Mouse (Mus musculus) forebrain, postnatal 0 days (tissue): ENCODE data around the gene Myl12a. TPM values are rescaled to one million over a fixed set of nuclear protein-coding genes. Genes with fewer than 3 reads are reported as not detected.

Experiments
- ATAC-seq: fragments of 200-750 bp; cut with Nextera tagmentation; 2 replicates; pipeline ENCODE4 v1.8.0; 2017; ENCODE audit warnings: mild to moderate bottlenecking, moderate library complexity
- DNase-seq: peaks from one replicate; pipeline ENCODE4 v3.0.0-alpha.2; 2015
- H3K27ac ChIP-seq: fragments of 300-500 bp; sonication (generic); 2 replicates; pipeline ENCODE4 v1.5.1; 2014; ENCODE audit warnings: low read depth, mild to moderate bottlenecking, antibody characterized with exemption, low read length, moderate library complexity, mixed read lengths
- H3K27me3 ChIP-seq: fragments of 300-500 bp; sonication (generic); 2 replicates; pipeline ENCODE4 v1.6.1; 2014; ENCODE audit warnings: mild to moderate bottlenecking, low read length, mixed read lengths; ENCODE audit not compliant: insufficient read depth
- H3K36me3 ChIP-seq: fragments of 300-500 bp; sonication (generic); 2 replicates; pipeline ENCODE4 v1.6.1; 2014; ENCODE audit warnings: mild to moderate bottlenecking, moderate library complexity; ENCODE audit not compliant: insufficient read depth
- H3K4me1 ChIP-seq: fragments of 300-500 bp; sonication (generic); 2 replicates; pipeline ENCODE4 v1.6.1; 2014; ENCODE audit warnings: antibody characterized with exemption; ENCODE audit not compliant: insufficient read depth
- H3K4me2 ChIP-seq: fragments of 300-500 bp; sonication (generic); 2 replicates; pipeline ENCODE4 v1.6.1; 2014; ENCODE audit warnings: low read depth, mild to moderate bottlenecking, moderate library complexity
- H3K4me3 ChIP-seq: fragments of 300-500 bp; sonication (generic); 2 replicates; pipeline ENCODE4 v1.5.1; 2014; ENCODE audit warnings: low read depth, low read length, mixed read lengths
- H3K9ac ChIP-seq: fragments of 300-500 bp; sonication (generic); 2 replicates; pipeline ENCODE4 v1.6.1; 2014; ENCODE audit warnings: mild to moderate bottlenecking
- H3K9me3 ChIP-seq: fragments of 300-500 bp; sonication (generic); 2 replicates; pipeline ENCODE4 v1.6.1; 2016; ENCODE audit warnings: low read length
- CTCF ChIP-seq: sonication (generic); IDR thresholded peaks from 2 replicates; pipeline ENCODE4 v1.5.1; 2016; ENCODE audit warnings: antibody characterized with exemption, control low read depth, low read depth
- WGBS: fragments of 180-500 bp; shearing (Covaris S2); extraction: QIAGEN DNeasy Blood & Tissue Kit; methylation state at CpG from one replicate; pipeline ENCODE4 v1.1.7; 2014; 5-methylcytosine and 5-hydroxymethylcytosine counted together
- polyA plus RNA-seq: library from polyadenylated mRNA; unstranded; fragments of >200 nt; fragmentation: Nextera tagmentation; extraction: Ambion mirVana; gene quantifications from 2 replicates; pipeline ENCODE4 v1.2.1, GENCODE M21; 2015
- total RNA-seq: library from RNA; depleted of rRNA; stranded (reverse); fragments of >200 nt; gene quantifications from 2 replicates; pipeline ENCODE4 v1.2.3, GENCODE M21; 2014

Gene Myl12a
- total and polyA plus RNA-seq, 2 experiments from 2014 or later, result 35.6 to 80.8 TPM

DNA sequence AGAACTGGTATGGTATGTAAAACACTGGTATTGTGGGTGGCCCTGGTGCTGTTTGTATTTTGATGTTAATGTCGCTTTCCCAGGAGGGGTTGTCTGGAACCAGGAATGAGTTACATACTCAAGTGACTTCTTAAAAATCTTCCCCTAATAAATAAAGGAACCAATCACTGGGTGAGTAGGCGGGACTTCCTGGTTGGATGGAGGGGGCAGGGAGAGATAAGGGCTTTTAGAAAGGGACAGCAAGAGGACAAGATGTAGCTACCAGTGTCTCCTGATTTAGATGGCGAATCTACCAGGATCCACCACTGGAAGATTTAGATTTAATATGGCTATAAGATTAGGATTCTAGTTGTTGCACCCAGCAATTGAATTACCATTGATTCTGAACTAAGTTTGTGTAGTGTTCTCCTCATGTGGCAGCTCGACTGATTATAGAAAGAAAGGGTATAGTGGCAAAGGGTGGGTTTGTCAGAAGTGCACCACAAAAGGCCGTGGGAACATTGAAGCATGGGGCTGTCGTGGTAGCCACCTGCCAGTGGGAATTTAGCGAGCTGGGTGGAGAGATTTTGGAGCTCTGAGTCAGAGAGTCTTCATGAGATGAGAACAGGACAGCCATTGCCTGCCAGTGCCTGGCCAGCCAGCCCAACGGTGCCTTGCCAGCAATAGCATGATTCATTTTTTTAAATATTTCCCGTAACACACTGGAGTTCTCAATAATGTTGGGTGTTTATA, 9.4 kb upstream of the Myl12a start:
- Histone ChIP-seq H3K4me1 (no peaks in the 10 kb centered on the region), H3K4me2 (no peak overlapping the region), H3K4me3 (no peak overlapping the region), H3K9me3 (no peaks in the 10 kb centered on the region), H3K27me3 (no peaks in the 10 kb centered on the region), H3K36me3 (no peaks in the 10 kb centered on the region), H3K9ac (no peak overlapping the region), H3K27ac (no peak overlapping the region)
- 86% methylated on average over 9 of the region's 9 CpGs for WGBS
- no peak for TF ChIP-seq CTCF
- DNase-seq (no peak), ATAC-seq (no peak)

GRCm38 (mm10) chr17:71010646-71011242, 8.1 kb upstream of the Myl12a start:
- H3K4me2 ChIP-seq, result no peak overlapping the region
- ATAC-seq (peak; percentile 63; the same call in 1 of the 2 replicates), DNase-seq (no peak)
- 60% methylated on average over 7 of the region's 7 CpGs for WGBS
- no peaks in the 10 kb centered on the region for H3K9me3 ChIP-seq
- H3K4me3 ChIP-seq, result no peak overlapping the region
- H3K4me1 ChIP-seq, result no peaks in the 10 kb centered on the region
- H3K36me3 ChIP-seq, result no peaks in the 10 kb centered on the region
- H3K27me3 ChIP-seq, result no peaks in the 10 kb centered on the region
- no peak overlapping the region for H3K9ac ChIP-seq
- TF ChIP-seq CTCF, result no peak
- H3K27ac ChIP-seq, result no peak overlapping the region

GRCm38 (mm10) chr17:71009751-71010150, 7.1 kb upstream of the Myl12a start:
- H3K9ac ChIP-seq, result no peak overlapping the region
- TF ChIP-seq CTCF, result no peak
- ATAC-seq (no peak), DNase-seq (no peak)
- H3K36me3 ChIP-seq, result no peaks in the 10 kb centered on the region
- H3K27ac ChIP-seq, result no peak overlapping the region
- H3K27me3 ChIP-seq, result no peaks in the 10 kb centered on the region
- no peak overlapping the region for H3K4me3 ChIP-seq
- WGBS, result 70% methylated on average over 1 of the region's 1 CpGs
- H3K4me2 ChIP-seq, result no peak overlapping the region
- no peaks in the 10 kb centered on the region for H3K4me1 ChIP-seq
- no peaks in the 10 kb centered on the region for H3K9me3 ChIP-seq

DNA sequence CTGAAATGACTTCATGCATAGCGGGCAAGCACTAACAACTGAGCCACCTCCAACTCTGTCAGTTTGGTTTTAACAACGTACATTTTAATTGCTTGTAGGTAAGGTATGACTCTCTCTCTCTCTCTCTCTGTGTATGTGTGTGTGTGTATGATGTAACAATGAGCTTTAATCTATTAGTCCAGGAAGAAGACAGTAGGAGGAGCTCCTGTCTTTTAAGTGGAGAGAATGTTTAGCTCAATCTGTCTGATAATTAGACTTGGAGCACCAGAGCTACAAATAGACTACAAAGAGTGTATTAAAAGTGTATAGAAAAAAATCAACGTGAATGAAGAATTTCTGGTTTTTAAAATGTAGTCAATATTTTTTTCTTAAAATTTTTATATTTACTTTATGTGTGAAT, 6.0 kb upstream of the Myl12a start:
- no peak for DNase-seq
- WGBS, result 74% methylated on average over 3 of the region's 3 CpGs

GRCm38 (mm10) chr17:71006976-71007375, 4.3 kb upstream of the Myl12a start:
- Histone ChIP-seq H3K27me3 (no peaks in the 10 kb centered on the region), H3K27ac (no peak overlapping the region), H3K4me3 (no peak overlapping the region), H3K4me1 (0 out of 2 replicates have a peak, but pooled peaks cover 4% of the 10 kb centered on the region), H3K9me3 (no peaks in the 10 kb centered on the region), H3K9ac (no peak overlapping the region), H3K4me2 (no peak overlapping the region), H3K36me3 (no peaks in the 10 kb centered on the region)
- WGBS, result 87% methylated on average over 5 of the region's 5 CpGs
- ATAC-seq, result no peak
- no peak for DNase-seq
- no peak for TF ChIP-seq CTCF

More for the DNA sequence above, 6.0 kb upstream of the Myl12a start:
- no peak overlapping the region for H3K4me2 ChIP-seq
- TF ChIP-seq CTCF, result no peak
- H3K36me3 ChIP-seq, result no peaks in the 10 kb centered on the region
- no peaks in the 10 kb centered on the region for H3K4me1 ChIP-seq
- H3K27me3 ChIP-seq, result no peaks in the 10 kb centered on the region
- no peak for ATAC-seq
- no peaks in the 10 kb centered on the region for H3K9me3 ChIP-seq
- H3K27ac ChIP-seq, result no peak overlapping the region
- no peak overlapping the region for H3K4me3 ChIP-seq
- H3K9ac ChIP-seq, result no peak overlapping the region

DNA sequence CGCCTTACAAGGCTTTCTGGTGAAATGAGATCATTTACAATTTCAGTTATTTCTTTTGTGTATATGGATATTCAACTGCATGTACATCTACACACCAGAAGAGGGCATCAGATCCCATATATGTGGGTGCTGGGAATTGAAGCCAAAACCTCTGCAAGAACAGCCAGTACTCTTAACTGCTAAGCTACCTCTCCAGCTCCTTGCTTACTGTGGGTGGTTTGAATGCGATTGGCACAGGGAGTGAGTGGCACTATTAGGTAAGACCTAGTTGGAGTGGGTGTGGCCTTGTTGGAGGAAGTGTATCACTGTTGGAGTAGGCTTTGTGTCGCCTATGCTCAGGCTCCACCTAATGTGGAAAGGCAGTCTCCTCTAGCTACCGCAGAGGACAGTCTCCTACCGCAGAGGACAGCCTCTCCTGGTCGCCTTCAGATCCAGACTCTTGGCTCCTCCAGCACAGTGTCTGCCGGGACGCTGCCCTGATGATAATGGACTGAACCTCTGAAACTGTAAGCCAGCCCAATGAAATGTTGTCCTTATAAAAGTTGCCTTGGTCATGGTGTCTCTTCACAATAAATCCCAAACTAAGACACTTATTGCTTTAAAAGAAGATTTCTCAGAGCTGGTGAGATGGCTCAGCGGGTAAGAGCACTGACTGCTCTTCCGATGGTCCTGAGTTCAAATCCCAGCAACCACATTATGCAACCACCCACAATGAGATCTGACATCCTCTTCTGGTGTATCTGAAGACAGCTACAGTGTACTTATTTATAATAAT, 1.7 kb upstream of the Myl12a start:
- DNase-seq (no peak), ATAC-seq (no peak)
- Histone ChIP-seq H3K4me1 (0 out of 2 replicates have a peak, but pooled peaks cover 4% of the 10 kb centered on the region), H3K9ac (no peak overlapping the region), H3K4me2 (no peak overlapping the region), H3K9me3 (no peaks in the 10 kb centered on the region), H3K27me3 (no peaks in the 10 kb centered on the region), H3K27ac (no peak overlapping the region), H3K4me3 (no peak overlapping the region), H3K36me3 (no peaks in the 10 kb centered on the region)
- WGBS, result 91% methylated on average over 10 of the region's 10 CpGs
- TF ChIP-seq CTCF, result peak; percentile 32

- DNase-seq (no peak), ATAC-seq (no peak)
- Histone ChIP-seq H3K27ac (no peak overlapping the region), H3K9ac (no peak overlapping the region), H3K4me2 (no peak overlapping the region), H3K36me3 (no peaks in the 10 kb centered on the region), H3K4me3 (no peak overlapping the region), H3K27me3 (no peaks in the 10 kb centered on the region), H3K9me3 (no peaks in the 10 kb centered on the region), H3K4me1 (0 out of 2 replicates have a peak, but pooled peaks cover 4% of the 10 kb centered on the region)
- 97% methylated on average over 2 of the region's 2 CpGs for WGBS
- TF ChIP-seq CTCF, result no peak
These were observed 1.0 kb upstream of the Myl12a start for GRCm38 (mm10) chr17:71003721-71004120.
